Mouse (Mus musculus): ENCODE measurements around the gene Usp30. TPM values are rescaled to one million over a fixed set of nuclear protein-coding genes. Genes with fewer than 3 reads are reported as not detected.

Usp30 gene
- polyA plus RNA-seq, 1 experiment from 2014 or later, result 10.8 TPM

DNA sequence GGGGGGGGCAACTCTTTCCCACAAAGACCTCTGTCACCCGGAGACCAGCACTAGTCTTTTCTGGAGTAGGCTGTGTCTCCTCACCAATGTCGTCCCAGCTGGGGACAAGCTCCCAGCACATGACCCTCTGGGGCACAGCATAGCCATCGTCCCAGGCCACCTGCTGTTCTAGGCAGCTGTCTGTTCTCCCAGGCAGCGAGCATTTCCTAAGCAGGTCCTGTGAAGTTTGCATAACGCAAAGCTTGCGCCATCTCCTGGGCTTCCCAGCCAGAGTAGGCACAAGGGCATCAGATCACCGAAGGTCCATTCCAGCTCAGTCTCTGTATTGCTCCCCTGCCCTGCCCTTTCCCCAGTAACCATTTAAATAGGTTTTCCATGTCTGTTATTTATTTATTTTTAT is 92.0 kb downstream of the Usp30 start:
- DNase-seq, result no peak
- TF ChIP-seq CTCF (IDR thresholded peaks at IDR 0.05; ENCODE audit: low read depth), result no peak
- 50% methylated on average over 7 of the region's 7 CpGs for WGBS

GRCm38 (mm10) chr5:114161424-114161823 is 96.2 kb downstream of the Usp30 start:
- Histone ChIP-seq H3K9me3 (ENCODE audit: low read depth, low read length) (no peaks in the 10 kb centered on the region), H3K4me3 (ENCODE audit: low read depth, low read length) (no peak overlapping the region), H3K4me2 (no peak overlapping the region), H3K27ac (ENCODE audit: low read depth) (no peak overlapping the region), H3K4me1 (ENCODE audit: insufficient read depth) (no peaks in the 10 kb centered on the region), H3K36me3 (ENCODE audit: insufficient read depth) (no peaks in the 10 kb centered on the region), H3K9ac (no peak overlapping the region), H3K27me3 (ENCODE audit: insufficient read depth, low read length) (no peaks in the 10 kb centered on the region)
- DNase-seq (no peak), ATAC-seq (ENCODE audit: insufficient read depth) (no peak)
- WGBS, result 82% methylated on average over 6 of the region's 6 CpGs
- TF ChIP-seq CTCF (IDR thresholded peaks at IDR 0.05; ENCODE audit: low read depth), result no peak

More for the DNA sequence above, 92.0 kb downstream of the Usp30 start:
- Histone ChIP-seq H3K27me3 (ENCODE audit: insufficient read depth, low read length) (no peaks in the 10 kb centered on the region), H3K4me1 (ENCODE audit: insufficient read depth) (no peaks in the 10 kb centered on the region), H3K27ac (ENCODE audit: low read depth) (no peak overlapping the region), H3K9me3 (ENCODE audit: low read depth, low read length) (no peaks in the 10 kb centered on the region), H3K4me2 (no peak overlapping the region), H3K9ac (no peak overlapping the region), H3K4me3 (ENCODE audit: low read depth, low read length) (no peak overlapping the region), H3K36me3 (ENCODE audit: insufficient read depth) (no peaks in the 10 kb centered on the region)
- ATAC-seq (ENCODE audit: insufficient read depth), result no peak

- no peak overlapping the region for H3K27ac ChIP-seq (ENCODE audit: low read depth)
- no peaks in the 10 kb centered on the region for H3K4me1 ChIP-seq (ENCODE audit: insufficient read depth)
- no peaks in the 10 kb centered on the region for H3K27me3 ChIP-seq (ENCODE audit: insufficient read depth, low read length)
- no peak overlapping the region for H3K4me3 ChIP-seq (ENCODE audit: low read depth, low read length)
- H3K9me3 ChIP-seq (ENCODE audit: low read depth, low read length), result no peaks in the 10 kb centered on the region
- H3K9ac ChIP-seq, result no peak overlapping the region
- peak; percentile 29; the same call in 1 of the 2 replicates for TF ChIP-seq CTCF (IDR thresholded peaks at IDR 0.05; ENCODE audit: low read depth)
- DNase-seq (peak; percentile 4), ATAC-seq (ENCODE audit: insufficient read depth) (no peak)
- WGBS, result 44% methylated on average over 12 of the region's 12 CpGs
- no peaks in the 10 kb centered on the region for H3K36me3 ChIP-seq (ENCODE audit: insufficient read depth)
- H3K4me2 ChIP-seq, result no peak overlapping the region
Measured at GRCm38 (mm10) chr5:114162106-114162815, 97.0 kb downstream of the Usp30 start.

GRCm38 (mm10) chr5:114163117-114163696 is 97.9 kb downstream of the Usp30 start:
- TF ChIP-seq CTCF (IDR thresholded peaks at IDR 0.05; ENCODE audit: low read depth), result no peak
- DNase-seq (no peak), ATAC-seq (ENCODE audit: insufficient read depth) (no peak)
- H3K4me3 ChIP-seq (ENCODE audit: low read depth, low read length), result no peak overlapping the region
- H3K4me1 ChIP-seq (ENCODE audit: insufficient read depth), result no peaks in the 10 kb centered on the region
- H3K9me3 ChIP-seq (ENCODE audit: low read depth, low read length), result no peaks in the 10 kb centered on the region
- no peaks in the 10 kb centered on the region for H3K27me3 ChIP-seq (ENCODE audit: insufficient read depth, low read length)
- H3K27ac ChIP-seq (ENCODE audit: low read depth), result no peak overlapping the region
- no peak overlapping the region for H3K4me2 ChIP-seq
- no peaks in the 10 kb centered on the region for H3K36me3 ChIP-seq (ENCODE audit: insufficient read depth)
- 55% methylated on average over 6 of the region's 6 CpGs for WGBS
- no peak overlapping the region for H3K9ac ChIP-seq

DNA sequence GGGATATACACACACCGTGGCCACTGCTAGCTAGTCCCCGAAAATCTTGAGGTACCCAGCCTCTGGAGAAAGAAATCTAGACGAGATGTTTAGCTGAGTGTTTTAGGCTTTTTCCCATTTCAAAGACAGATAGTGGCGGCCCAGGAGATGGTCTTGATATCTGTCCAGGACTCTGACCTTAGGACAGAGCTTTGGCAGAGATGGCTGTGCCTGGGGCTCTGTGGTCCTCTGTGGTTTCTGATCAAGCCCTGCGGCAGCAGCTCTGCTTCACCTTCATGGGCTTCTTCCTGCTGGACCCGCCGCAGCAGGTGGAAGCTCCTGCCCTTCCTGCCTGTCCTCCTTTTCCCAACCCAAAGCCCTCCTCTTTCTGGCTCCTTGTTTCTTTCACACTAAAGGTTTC is 105.1 kb downstream of the Usp30 start:
- H3K9ac ChIP-seq, result no peak overlapping the region
- TF ChIP-seq CTCF (IDR thresholded peaks at IDR 0.05; ENCODE audit: low read depth), result no peak
- no peak for DNase-seq
- H3K4me3 ChIP-seq (ENCODE audit: low read depth, low read length), result no peak overlapping the region
- 78% methylated on average over 7 of the region's 7 CpGs for WGBS
- no peaks in the 10 kb centered on the region for H3K4me1 ChIP-seq (ENCODE audit: insufficient read depth)
- H3K9me3 ChIP-seq (ENCODE audit: low read depth, low read length), result no peaks in the 10 kb centered on the region
- no peak for ATAC-seq (ENCODE audit: insufficient read depth)
- H3K27ac ChIP-seq (ENCODE audit: low read depth), result no peak overlapping the region
- no peaks in the 10 kb centered on the region for H3K36me3 ChIP-seq (ENCODE audit: insufficient read depth)
- no peak overlapping the region for H3K4me2 ChIP-seq
- no peaks in the 10 kb centered on the region for H3K27me3 ChIP-seq (ENCODE audit: insufficient read depth, low read length)

- WGBS, result 88% methylated on average over 3 of the region's 3 CpGs
- H3K4me3 ChIP-seq (ENCODE audit: low read depth, low read length), result no peak overlapping the region
- no peaks in the 10 kb centered on the region for H3K27me3 ChIP-seq (ENCODE audit: insufficient read depth, low read length)
- ATAC-seq (ENCODE audit: insufficient read depth) (no peak), DNase-seq (no peak)
- no peak overlapping the region for H3K9ac ChIP-seq
- no peak for TF ChIP-seq CTCF (IDR thresholded peaks at IDR 0.05; ENCODE audit: low read depth)
- no peaks in the 10 kb centered on the region for H3K36me3 ChIP-seq (ENCODE audit: insufficient read depth)
- H3K27ac ChIP-seq (ENCODE audit: low read depth), result no peak overlapping the region
- no peaks in the 10 kb centered on the region for H3K9me3 ChIP-seq (ENCODE audit: low read depth, low read length)
- no peak overlapping the region for H3K4me2 ChIP-seq
- H3K4me1 ChIP-seq (ENCODE audit: insufficient read depth), result no peaks in the 10 kb centered on the region
Measured at GRCm38 (mm10) chr5:114172936-114173335, 107.7 kb downstream of the Usp30 start.

GRCm38 (mm10) chr5:114173458-114173857 is 108.2 kb downstream of the Usp30 start:
- no peak overlapping the region for H3K27ac ChIP-seq (ENCODE audit: low read depth)
- TF ChIP-seq CTCF (IDR thresholded peaks at IDR 0.05; ENCODE audit: low read depth), result peak; percentile 38; the same call in 1 of the 2 replicates
- WGBS, result 71% methylated on average over 7 of the region's 7 CpGs

More at GRCm38 (mm10) chr5:114173458-114173857, 108.2 kb downstream of the Usp30 start:
- H3K27me3 ChIP-seq (ENCODE audit: insufficient read depth, low read length), result no peaks in the 10 kb centered on the region
- DNase-seq (no peak), ATAC-seq (ENCODE audit: insufficient read depth) (no peak)
- no peak overlapping the region for H3K4me2 ChIP-seq
- no peak overlapping the region for H3K9ac ChIP-seq
- H3K9me3 ChIP-seq (ENCODE audit: low read depth, low read length), result no peaks in the 10 kb centered on the region
- H3K4me3 ChIP-seq (ENCODE audit: low read depth, low read length), result no peak overlapping the region
- H3K4me1 ChIP-seq (ENCODE audit: insufficient read depth), result no peaks in the 10 kb centered on the region
- no peaks in the 10 kb centered on the region for H3K36me3 ChIP-seq (ENCODE audit: insufficient read depth)

Measured in lung, embryonic 14.5 days (tissue).